Mouse (Mus musculus) C2C12 (cell line): Measurements from ENCODE around the gene Ss18l2.

Experiments used
- CEBPB ChIP-seq: IDR thresholded peaks from one replicate; pipeline ENCODE4 v1.6.1; 2011; ENCODE audit warnings: low read depth, mild to moderate bottlenecking, control low read depth, moderate library complexity
- CTCF ChIP-seq: IDR thresholded peaks from one replicate; pipeline ENCODE4 v1.5.1; 2011; ENCODE audit not compliant: control insufficient read depth, insufficient read depth, insufficient read length
- FOSL1 ChIP-seq: IDR thresholded peaks from one replicate; pipeline ENCODE4 v1.8.0; 2011; ENCODE audit warnings: mild to moderate bottlenecking, low read length; ENCODE audit not compliant: poor library complexity, insufficient read depth, severe bottlenecking
- MAX ChIP-seq: IDR thresholded peaks from one replicate; pipeline ENCODE4 v1.6.1; 2011; ENCODE audit warnings: mild to moderate bottlenecking, control low read depth
- MYOD1 ChIP-seq: IDR thresholded peaks from one replicate; pipeline ENCODE4 v1.6.1; 2011; ENCODE audit warnings: low read depth; ENCODE audit not compliant: control insufficient read depth, insufficient read length
- MYOG ChIP-seq: IDR thresholded peaks from one replicate; pipeline ENCODE4 v1.6.1; 2011; ENCODE audit not compliant: control insufficient read depth, insufficient read length; ENCODE audit errors: extremely low read depth
- USF1 ChIP-seq: IDR thresholded peaks from one replicate; pipeline ENCODE4 v1.6.1; 2011; ENCODE audit warnings: low read depth, mild to moderate bottlenecking, control low read depth, moderate library complexity

DNA sequence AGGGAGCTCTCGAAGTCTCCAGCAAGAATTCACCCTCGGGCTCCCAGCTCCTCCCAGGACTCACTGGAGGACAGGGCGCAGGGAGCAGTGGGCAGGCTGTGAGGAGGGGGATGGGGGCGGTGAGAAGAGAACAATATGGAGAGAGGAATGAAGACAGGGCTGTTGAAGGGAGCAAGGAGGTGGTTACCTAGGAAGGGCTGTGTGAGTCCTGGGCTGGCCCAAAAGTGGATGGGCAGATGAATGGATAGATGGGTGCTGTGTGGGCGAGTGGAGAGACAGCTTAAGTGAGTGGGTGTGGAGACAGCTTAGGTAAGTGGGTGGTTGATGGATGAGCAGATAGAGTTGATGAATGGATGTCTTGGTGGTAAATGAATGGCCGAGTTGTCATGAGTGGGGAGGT, 46.7 kb upstream of the Ss18l2 start:
- no peak for TF ChIP-seq CTCF
- TF ChIP-seq MAX: no peak
- TF ChIP-seq FOSL1: no peak
- TF ChIP-seq USF1: no peak
- TF ChIP-seq MYOG: no peak
- no peak for TF ChIP-seq MYOD1
- TF ChIP-seq CEBPB: no peak
